Mouse (Mus musculus): Measurements from ENCODE around the gene Mblac2.

GRCm38 (mm10) chr13:81782475-81782874, 71.3 kb downstream of the Mblac2 start:
- TF ChIP-seq CTCF (conservative IDR thresholded peaks at IDR 0.05; ENCODE audit: insufficient read depth, insufficient read length, low read depth, low read length) (no peak), POLR2A (IDR thresholded peaks at IDR 0.05; ENCODE audit: low read depth, low read length) (no peak)
